ENCODE assay signal across 9 mouse cellular contexts in genomic region chr2:121448136-121448535, GRCm38 (mm10). TPM values are rescaled to one million over a fixed set of nuclear protein-coding genes. Genes with fewer than 3 reads are reported as not detected.
DNase-seq lines count a peak whose midpoint lies in the region; TF ChIP-seq lines count a peak whose summit lies in the region.
"Had no signal": no experiment of that assay in that cellular context is flagged by ENCODE, and none has a peak within 500 bp of the region (broad histone marks: within the 10 kb centered on the region; RNA-seq: fewer than 3 reads in every experiment).

No protein-coding gene starts in this region.

- peak overlapping the region; percentile 16 for H3K4me3 ChIP-seq in C2C12 (ENCODE audit: insufficient read depth, poor library complexity, severe bottlenecking)
- peak overlapping the region; percentile 100 for H3K4me3 ChIP-seq in embryonic facial prominence, embryonic 10.5 days
- peak overlapping the region; percentile 46 for H3K4me3 ChIP-seq in macrophage (ENCODE audit: inconsistent target)

- intact Hi-C loops in heart, postnatal 10 days (cut with DNase I) = no loop called here

- no peaks in the 10 kb centered on the region for H3K27me3 ChIP-seq in C2C12 (ENCODE audit: control insufficient read depth, insufficient read depth, insufficient read length)
- H3K27me3 ChIP-seq in embryonic facial prominence, embryonic 10.5 days (replicated peaks; ENCODE audit: low read depth, poor library complexity, severe bottlenecking) = no peaks in the 10 kb centered on the region

- H3K36me3 ChIP-seq in C2C12 (ENCODE audit: control insufficient read depth, insufficient read depth) = peaks cover 26% of the 10 kb centered on the region
- H3K36me3 ChIP-seq in embryonic facial prominence, embryonic 10.5 days (replicated peaks) = peaks cover 25% of the 10 kb centered on the region
- H3K36me3 ChIP-seq in macrophage (ENCODE audit: inconsistent target) = peaks cover 5% of the 10 kb centered on the region; the same call in 1 of the 2 replicates

- DNase-seq in cerebellum, adult 9-11 months = peak; percentile 30
- no peak for DNase-seq in cerebellum, adult 11-12 months
- DNase-seq in embryonic facial prominence, embryonic 10.5 days (ENCODE audit: low spot score) = peak; percentile 50
- DNase-seq in heart, postnatal 10 days = peak; percentile 64 to 66
- peak; percentile 61 to 77 for DNase-seq in kidney, postnatal 36 days
- DNase-seq in thymus, postnatal 36 days = peak; percentile 35 to 45

- H3K79me3 ChIP-seq in C2C12 (ENCODE audit: low read depth) = peaks cover 21% of the 10 kb centered on the region

- H3K4me1 ChIP-seq in embryonic facial prominence, embryonic 10.5 days = peaks cover 32% of the 10 kb centered on the region

- H3K27ac ChIP-seq in embryonic facial prominence, embryonic 10.5 days (replicated peaks) = peak overlapping the region; percentile 81
- H3K27ac ChIP-seq in macrophage = peak overlapping the region; percentile 86

- no peak overlapping the region for H3ac ChIP-seq in C2C12 (ENCODE audit: control insufficient read depth, insufficient read length, low read depth)

- H3K79me2 ChIP-seq in C2C12 (ENCODE audit: control insufficient read depth, insufficient read depth) (peaks cover 38% of the 10 kb centered on the region), macrophage (ENCODE audit: inconsistent target) (peaks cover 31% of the 10 kb centered on the region)

- no peak for TF ChIP-seq CTCF in C2C12 (IDR thresholded peaks at IDR 0.05; ENCODE audit: control insufficient read depth, insufficient read depth, insufficient read length)

- whole genome bisulfite sequencing in embryonic facial prominence, embryonic 10.5 days = 15% methylated on average over 9 of the region's 9 CpGs
- WGBS in macrophage (ENCODE audit: missing documents) = 9% methylated on average over 7 of the region's 9 CpGs

- H3K9me3 ChIP-seq in embryonic facial prominence, embryonic 10.5 days = no peaks in the 10 kb centered on the region

TF ChIP-seq in C2C12, 6 proteins besides CTCF, POLR2A, EP300 and RAD21:
- TF ChIP-seq MYOG (IDR thresholded peaks at IDR 0.05; ENCODE audit: control insufficient read depth, extremely low read depth, insufficient read length) (no peak), USF1 (IDR thresholded peaks at IDR 0.05; ENCODE audit: low read depth) (no peak), MYOD1 (IDR thresholded peaks at IDR 0.05; ENCODE audit: control insufficient read depth, insufficient read length, low read depth) (no peak), CEBPB (IDR thresholded peaks at IDR 0.05; ENCODE audit: low read depth) (no peak), MAX (IDR thresholded peaks at IDR 0.05) (no peak), FOSL1 (IDR thresholded peaks at IDR 0.05; ENCODE audit: insufficient read depth, low read length, poor library complexity, severe bottlenecking) (no peak)

RNA-seq across cellular contexts. Expression of gene Serf2, which starts 0.9 kb away (rescaled TPM):
- 714 TPM for polyA plus RNA-seq in C2C12 (2012; fragmentation: generic; extraction: Trizol)
- 482 and 494 TPM in 2 replicates for polyA plus RNA-seq in embryonic facial prominence, embryonic 10.5 days (2016; fragmentation: Nextera tagmentation; extraction: Ambion mirVana)
- 100 to 1,000 TPM; 407 to 422 TPM for total RNA-seq in heart, postnatal 10 days (2021)
- 100 to 1,000 TPM in 8 of 26 experiments, 10 to 100 TPM in 18; 22.2 to 154 (median 72.0) TPM for total RNA-seq in macrophage (2018; cell fraction: chromatin; rRNA removed)
- total RNA-seq in macrophage (2018; cell fraction: cytosol; rRNA removed) = 100 to 1,000 TPM; 556 to 864 (median 617) TPM
- 100 to 1,000 TPM in 22 of 26 experiments, 10 to 100 TPM in 4; 82.9 to 281 (median 152) TPM for total RNA-seq in macrophage (2018; cell fraction: nucleus; rRNA removed)
- polyA plus RNA-seq in macrophage (2018) = 394 to 858 TPM (median 784 TPM) in 3 replicates

RNA-seq across cellular contexts. Expression of gene Ell3, which starts 4.1 kb away (rescaled TPM):
- polyA plus RNA-seq in C2C12 (2012; fragmentation: generic; extraction: Trizol) (0.16 TPM), macrophage (2018) (0.10 to 0.13 TPM in 2 of 3 replicates, not detected in the other)
- polyA plus RNA-seq in embryonic facial prominence, embryonic 10.5 days (2016; fragmentation: Nextera tagmentation; extraction: Ambion mirVana) = 8.0 and 12.0 TPM in 2 replicates
- total RNA-seq in heart, postnatal 10 days (2021) = under 1 TPM; 0.14 to 0.25 TPM
- total RNA-seq in macrophage (2018; cell fraction: chromatin; rRNA removed) = 1 to 10 TPM in 20 of 26 experiments, under 1 TPM in 4, not detected in 2; 0.44 to 8.9 (median 1.8) TPM
- under 1 TPM in 15 of 26 experiments, not detected in 11; 0.06 to 0.15 (median 0.10) TPM for total RNA-seq in macrophage (2018; cell fraction: cytosol; rRNA removed)
- 1 to 10 TPM in 12 of 26 experiments, under 1 TPM in 13, not detected in 1; 0.35 to 4.9 (median 0.96) TPM for total RNA-seq in macrophage (2018; cell fraction: nucleus; rRNA removed)
- total RNA-seq: layer of hippocampus, postnatal 14 days had no signal

RNA-seq across cellular contexts. Expression of gene Hypk, which starts 5.0 kb away (rescaled TPM):
- polyA plus RNA-seq in C2C12 (2012; fragmentation: generic; extraction: Trizol) (11.8 TPM), macrophage (2018) (13.5 to 25.3 TPM (median 20.5 TPM) in 3 replicates)
- 143 and 146 TPM in 2 replicates for polyA plus RNA-seq in embryonic facial prominence, embryonic 10.5 days (2016; fragmentation: Nextera tagmentation; extraction: Ambion mirVana)
- total RNA-seq in heart, postnatal 10 days (2021) = 10 to 100 TPM; 22.1 to 23.2 TPM
- 100 to 1,000 TPM in 2 of 26 experiments, 10 to 100 TPM in 24; 27.9 to 101 (median 70.4) TPM for total RNA-seq in macrophage (2018; cell fraction: chromatin; rRNA removed)
- 10 to 100 TPM in 2 of 26 experiments, 1 to 10 TPM in 24; 1.1 to 20.3 (median 4.7) TPM for total RNA-seq in macrophage (2018; cell fraction: cytosol; rRNA removed)
- 10 to 100 TPM; 20.7 to 70.6 (median 39.9) TPM for total RNA-seq in macrophage (2018; cell fraction: nucleus; rRNA removed)

RNA-seq across cellular contexts. Expression of gene Serinc4, which starts 8.4 kb away (rescaled TPM):
- polyA plus RNA-seq in C2C12 (2012; fragmentation: generic; extraction: Trizol) (0.20 TPM), macrophage (2018) (0.15 to 0.50 TPM in 2 of 3 replicates, not detected in the other)
- polyA plus RNA-seq in embryonic facial prominence, embryonic 10.5 days (2016; fragmentation: Nextera tagmentation; extraction: Ambion mirVana) = 0.30 and 0.57 TPM in 2 replicates
- total RNA-seq in heart, postnatal 10 days (2021) = not detected
- 1 to 10 TPM in 3 of 26 experiments, under 1 TPM in 8, not detected in 15; 0.16 to 1.5 (median 0.79) TPM for total RNA-seq in macrophage (2018; cell fraction: chromatin; rRNA removed)
- under 1 TPM in 11 of 26 experiments, not detected in 15; 0.04 to 0.19 (median 0.10) TPM for total RNA-seq in macrophage (2018; cell fraction: cytosol; rRNA removed)
- total RNA-seq in macrophage (2018; cell fraction: nucleus; rRNA removed) = under 1 TPM in 6 of 26 experiments, not detected in 20; 0.26 to 0.64 (median 0.38) TPM

RNA-seq across cellular contexts. Expression of gene Mfap1b, which starts 25.7 kb away (rescaled TPM):
- polyA plus RNA-seq in C2C12 (2012; fragmentation: generic; extraction: Trizol) (8.8 TPM), macrophage (2018) (30.4 to 59.5 TPM (median 36.3 TPM) in 3 replicates)
- polyA plus RNA-seq in embryonic facial prominence, embryonic 10.5 days (2016; fragmentation: Nextera tagmentation; extraction: Ambion mirVana) = 53.2 and 55.4 TPM in 2 replicates
- total RNA-seq in heart, postnatal 10 days (2021) = 10 to 100 TPM; 25.4 to 28.7 TPM
- total RNA-seq in macrophage (2018; cell fraction: chromatin; rRNA removed) = 10 to 100 TPM in 20 of 26 experiments, 1 to 10 TPM in 6; 7.7 to 20.1 (median 13.8) TPM
- 10 to 100 TPM; 25.1 to 52.1 (median 35.4) TPM for total RNA-seq in macrophage (2018; cell fraction: cytosol; rRNA removed)
- total RNA-seq in macrophage (2018; cell fraction: nucleus; rRNA removed) = 10 to 100 TPM in 25 of 26 experiments, 1 to 10 TPM in 1; 6.5 to 29.7 (median 16.5) TPM

Comparison
In these comparisons a context has a peak if more than half of its experiments do, and no peak if none do; other contexts are left out.
1. H3K4me3 ChIP-seq: peak in every context shown above with its lines; median percentile 100 in embryonic facial prominence, embryonic 10.5 days; 46 in macrophage; 16 in C2C12.